Mouse (Mus musculus) liver, embryonic 13.5 days (tissue): ENCODE measurements around the gene Bphl. TPM values are rescaled to one million over a fixed set of nuclear protein-coding genes. Genes with fewer than 3 reads are reported as not detected.
"Not testable (repeated sequence)": the region's sequence is repeated elsewhere in the genome, so short reads cannot be mapped to it uniquely, and the experiment has no call there.

ENCODE experiments used
- ATAC-seq: fragments of 200-750 bp; cut with Nextera tagmentation; 2 replicates; pipeline ENCODE4 v1.8.0; 2017; ENCODE audit warnings: low read depth, mild to moderate bottlenecking, moderate number of reproducible peaks, moderate library complexity
- DNase-seq: peaks from one replicate; pipeline ENCODE4 v3.0.0; 2022
- H3K27ac ChIP-seq: fragments of 300-500 bp; sonication (generic); 2 replicates; pipeline ENCODE4 v1.5.1; 2015; ENCODE audit warnings: moderate library complexity, mild to moderate bottlenecking, inconsistent platforms
- H3K27me3 ChIP-seq: fragments of 300-500 bp; sonication (generic); 2 replicates; pipeline ENCODE4 v1.6.1; 2015; ENCODE audit warnings: mild to moderate bottlenecking, inconsistent platforms
- H3K36me3 ChIP-seq: fragments of 300-500 bp; sonication (generic); 2 replicates; pipeline ENCODE4 v1.6.1; 2015; ENCODE audit warnings: mild to moderate bottlenecking, inconsistent platforms
- H3K4me1 ChIP-seq: fragments of 300-500 bp; sonication (generic); replicated peaks from 2 replicates; pipeline ENCODE4 v1.6.1; 2015; ENCODE audit warnings: inconsistent platforms
- H3K4me2 ChIP-seq: fragments of 300-500 bp; sonication (generic); 2 replicates; pipeline ENCODE4 v1.6.1; 2015; ENCODE audit warnings: inconsistent platforms, mild to moderate bottlenecking, moderate library complexity
- H3K4me3 ChIP-seq: fragments of 300-500 bp; sonication (generic); replicated peaks from 2 replicates; pipeline ENCODE4 v1.5.1; 2015; ENCODE audit warnings: mild to moderate bottlenecking, inconsistent platforms
- H3K9ac ChIP-seq: fragments of 300-500 bp; sonication (generic); 2 replicates; pipeline ENCODE4 v1.6.1; 2015; ENCODE audit warnings: mild to moderate bottlenecking, inconsistent platforms
- H3K9me3 ChIP-seq: fragments of 300-500 bp; sonication (generic); replicated peaks from 2 replicates; pipeline ENCODE4 v1.6.1; 2016; ENCODE audit warnings: inconsistent platforms
- WGBS: fragments of 180-500 bp; shearing (Covaris S2); methylation state at CpG from one replicate; pipeline ENCODE4 v1.1.7; 2015; ENCODE audit not compliant: insufficient replicate concordance; 5-methylcytosine and 5-hydroxymethylcytosine counted together
- polyA plus RNA-seq: library from polyadenylated mRNA; unstranded; fragments of >200 nt; fragmentation: Nextera tagmentation; extraction: Ambion mirVana; gene quantifications from 2 replicates; pipeline ENCODE4 v1.2.1, GENCODE M21; 2015

Bphl gene
- polyA plus RNA-seq, 1 experiment from 2014 or later, result 32.3 TPM

DNA sequence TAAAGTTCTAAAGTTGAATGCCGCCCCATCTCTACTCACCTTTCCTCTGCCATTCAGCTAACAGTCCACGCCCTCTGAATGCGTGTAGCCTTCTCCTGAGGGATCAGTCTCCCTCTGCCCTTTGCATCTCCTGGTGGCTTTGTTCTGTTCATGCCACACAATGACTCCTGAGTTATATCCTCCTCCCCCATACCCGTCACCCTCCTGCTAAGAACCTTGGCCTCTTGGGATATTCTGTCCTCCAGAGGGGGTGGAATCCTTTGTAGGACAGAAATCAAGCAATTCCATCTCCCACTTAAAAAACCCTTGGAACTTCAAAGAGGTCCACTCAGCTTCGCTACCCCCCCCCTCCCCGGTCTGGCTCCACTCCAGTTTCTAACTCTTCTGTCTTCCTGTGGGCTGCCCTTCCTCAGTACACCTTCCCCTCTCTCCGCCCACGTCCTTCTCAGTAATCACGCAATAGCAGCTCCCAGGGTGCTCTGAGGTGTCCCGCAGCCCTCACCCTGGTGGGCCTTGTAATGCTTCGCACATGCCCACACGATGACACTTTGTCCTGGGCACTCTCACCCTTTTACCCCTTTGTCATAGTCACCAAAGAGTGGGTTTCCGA is 16.4 kb downstream of the Bphl start:
- Histone ChIP-seq H3K27me3 (no peaks in the 10 kb centered on the region), H3K36me3 (peaks cover 7% of the 10 kb centered on the region), H3K9ac (no peak overlapping the region), H3K4me2 (no peak overlapping the region), H3K4me3 (no peak overlapping the region), H3K4me1 (peaks cover 8% of the 10 kb centered on the region), H3K27ac (peak overlapping the region; percentile 74), H3K9me3 (no peaks in the 10 kb centered on the region)
- no peak for DNase-seq
- 72% methylated on average over 13 of the region's 13 CpGs for WGBS
- no peak for ATAC-seq

DNA sequence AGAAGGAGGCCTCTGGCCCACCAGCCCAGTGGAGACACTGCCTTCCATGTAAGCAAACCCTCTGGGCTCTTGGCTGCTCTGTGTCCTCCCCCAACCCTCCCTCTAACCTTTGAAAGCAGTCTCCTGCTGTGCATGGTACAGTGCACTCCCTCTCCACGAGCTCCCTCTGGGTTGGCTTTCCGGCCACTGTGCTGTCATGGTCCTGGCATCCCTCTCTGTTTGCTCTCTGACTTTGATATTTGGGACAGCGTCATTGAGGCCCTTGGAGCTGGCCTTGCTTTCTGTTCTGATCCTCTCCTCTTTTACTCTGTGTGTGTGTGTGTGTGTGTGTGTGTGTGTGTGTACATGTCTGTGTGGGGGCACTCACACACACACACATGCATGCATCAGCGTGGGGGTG is 17.0 kb downstream of the Bphl start:
- H3K4me1 ChIP-seq, result peaks cover 8% of the 10 kb centered on the region
- peak; percentile 63 for ATAC-seq
- no peak overlapping the region for H3K9ac ChIP-seq
- peak overlapping the region; percentile 74 for H3K27ac ChIP-seq
- no peak for DNase-seq
- H3K36me3 ChIP-seq, result peaks cover 7% of the 10 kb centered on the region
- no peak overlapping the region for H3K4me2 ChIP-seq
- no peak overlapping the region for H3K4me3 ChIP-seq
- H3K9me3 ChIP-seq, result no peaks in the 10 kb centered on the region
- 58% methylated on average over 4 of the region's 4 CpGs for WGBS
- no peaks in the 10 kb centered on the region for H3K27me3 ChIP-seq

DNA sequence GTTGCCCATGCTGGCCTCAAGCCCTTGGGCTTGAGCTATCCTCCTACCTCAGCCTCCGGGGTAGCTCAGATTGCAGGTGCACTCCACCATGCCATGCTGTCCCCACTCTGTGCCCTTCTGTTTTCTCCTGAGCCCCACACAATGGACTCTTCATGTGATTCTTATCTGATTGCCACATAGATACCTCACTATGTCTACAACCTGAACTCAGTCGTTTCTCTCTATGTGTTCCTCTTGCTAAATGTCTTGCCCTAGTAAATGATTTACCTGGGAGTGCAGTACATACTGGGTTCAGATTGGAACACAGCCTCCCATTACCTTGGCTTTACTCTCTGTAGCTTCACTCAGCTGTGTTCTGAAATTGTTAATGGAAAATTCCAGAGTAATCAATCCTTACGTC is 17.6 kb downstream of the Bphl start:
- H3K9me3 ChIP-seq, result no peaks in the 10 kb centered on the region
- H3K9ac ChIP-seq, result no peak overlapping the region
- no peak overlapping the region for H3K4me2 ChIP-seq
- 64% methylated on average over 3 of the region's 3 CpGs for WGBS
- ATAC-seq (peak; percentile 81), DNase-seq (no peak)
- H3K27me3 ChIP-seq, result no peaks in the 10 kb centered on the region
- peaks cover 7% of the 10 kb centered on the region for H3K36me3 ChIP-seq
- peak overlapping the region; percentile 74 for H3K27ac ChIP-seq
- H3K4me1 ChIP-seq, result peaks cover 8% of the 10 kb centered on the region
- no peak overlapping the region for H3K4me3 ChIP-seq

DNA sequence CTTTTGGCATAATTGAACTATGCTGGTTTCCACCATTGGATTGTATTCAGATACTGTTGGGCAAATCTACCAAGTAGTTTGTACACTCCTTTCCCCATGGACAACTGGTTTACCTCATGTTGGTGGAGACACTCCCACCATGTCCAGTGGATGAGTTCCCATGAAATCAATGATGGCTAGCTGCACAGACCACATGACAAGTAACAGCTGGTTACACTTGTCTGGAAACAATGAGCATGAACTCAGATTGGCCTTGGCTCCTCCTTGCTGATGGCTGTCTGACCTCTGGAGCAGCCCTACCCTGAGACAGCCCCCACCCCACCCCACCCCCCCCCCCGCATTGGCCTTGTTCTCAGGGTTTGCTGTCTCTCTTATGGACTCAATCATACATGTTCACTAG is 19.9 kb downstream of the Bphl start:
- Histone ChIP-seq H3K4me3 (no peak overlapping the region), H3K9ac (no peak overlapping the region), H3K36me3 (peaks cover 7% of the 10 kb centered on the region), H3K9me3 (no peaks in the 10 kb centered on the region), H3K4me2 (no peak overlapping the region), H3K27me3 (no peaks in the 10 kb centered on the region), H3K27ac (no peak overlapping the region), H3K4me1 (peaks cover 8% of the 10 kb centered on the region)
- no peak for ATAC-seq
- DNase-seq, result no peak
- 68% methylated on average over 1 of the region's 1 CpGs for WGBS

DNA sequence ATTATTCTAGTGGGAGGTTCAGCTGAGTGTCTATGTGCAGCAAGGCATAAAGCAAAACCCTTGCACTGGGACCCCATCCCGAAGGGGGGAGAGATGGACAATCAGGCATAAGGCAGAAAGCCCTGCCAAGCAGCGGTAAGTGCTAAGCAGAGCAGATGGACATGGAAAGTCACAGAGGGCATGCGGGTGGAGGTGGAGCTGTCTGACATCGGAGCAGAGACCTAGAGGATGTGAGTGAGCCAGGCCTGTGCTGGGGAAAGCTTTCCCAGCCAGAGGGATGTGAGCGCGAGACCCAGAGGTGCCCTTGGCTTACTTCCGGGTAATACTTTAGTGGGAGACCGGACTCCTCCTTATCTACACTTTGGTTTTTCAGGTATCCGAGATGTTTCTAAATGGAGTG is 22.7 kb downstream of the Bphl start:
- DNase-seq (no peak), ATAC-seq (no peak)
- no peak overlapping the region for H3K4me3 ChIP-seq
- H3K27me3 ChIP-seq, result no peaks in the 10 kb centered on the region
- peaks cover 7% of the 10 kb centered on the region for H3K36me3 ChIP-seq
- H3K9me3 ChIP-seq, result no peaks in the 10 kb centered on the region
- H3K4me1 ChIP-seq, result no peaks in the 10 kb centered on the region
- 74% methylated on average over 9 of the region's 9 CpGs for WGBS
- no peak overlapping the region for H3K27ac ChIP-seq
- H3K9ac ChIP-seq, result no peak overlapping the region
- no peak overlapping the region for H3K4me2 ChIP-seq

DNA sequence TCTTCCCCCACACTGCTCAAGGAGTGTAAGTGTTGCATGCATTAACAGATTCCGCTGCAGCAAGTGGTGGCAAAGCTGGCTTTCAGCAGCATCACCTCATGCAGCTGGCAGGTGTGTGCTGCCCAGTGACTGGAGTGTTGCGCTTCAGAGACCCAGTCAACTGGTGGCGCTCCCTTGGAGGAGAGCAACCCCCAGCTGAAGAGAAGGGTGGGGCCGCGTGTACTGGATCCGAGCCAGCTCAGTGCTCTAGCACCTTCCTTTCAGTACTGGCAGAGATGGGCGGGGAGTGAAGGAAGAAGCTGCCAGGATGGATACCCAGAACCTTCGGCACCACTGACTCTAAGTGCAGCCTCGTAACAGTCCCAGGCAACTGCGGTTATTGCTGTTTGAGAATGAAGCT is 25.1 kb downstream of the Bphl start:
- no peak overlapping the region for H3K4me3 ChIP-seq
- no peak overlapping the region for H3K9ac ChIP-seq
- no peak for DNase-seq
- no peaks in the 10 kb centered on the region for H3K27me3 ChIP-seq
- no peak overlapping the region for H3K27ac ChIP-seq
- no peaks in the 10 kb centered on the region for H3K9me3 ChIP-seq
- no peaks in the 10 kb centered on the region for H3K36me3 ChIP-seq
- WGBS, result 74% methylated on average over 10 of the region's 10 CpGs
- H3K4me1 ChIP-seq, result no peaks in the 10 kb centered on the region
- H3K4me2 ChIP-seq, result no peak overlapping the region
- ATAC-seq, result no peak

DNA sequence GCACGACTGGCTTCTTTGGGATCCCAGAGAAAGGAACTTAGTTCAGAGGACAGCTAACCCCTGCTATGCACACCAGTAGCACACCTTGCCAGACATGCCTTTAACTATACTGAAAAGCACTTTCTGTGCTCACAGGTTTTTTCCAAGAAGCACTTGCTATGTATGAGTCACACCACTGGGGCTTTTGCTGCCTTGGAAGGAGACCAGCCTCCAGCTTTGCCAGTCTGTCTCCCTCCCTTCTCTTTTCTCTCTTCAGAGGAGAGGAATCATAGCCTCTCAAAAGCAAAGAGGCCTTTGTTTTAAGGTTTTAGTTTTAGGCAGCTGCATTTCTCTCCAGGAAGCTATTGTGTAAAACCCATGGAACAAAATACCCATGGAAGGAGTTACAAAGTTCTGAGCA is 29.0 kb downstream of the Bphl start:
- Histone ChIP-seq H3K9me3 (no peaks in the 10 kb centered on the region), H3K27ac (no peak overlapping the region), H3K4me3 (no peak overlapping the region), H3K27me3 (no peaks in the 10 kb centered on the region), H3K4me1 (no peaks in the 10 kb centered on the region; the same call in 1 of the 2 replicates), H3K9ac (no peak overlapping the region), H3K4me2 (no peak overlapping the region), H3K36me3 (no peaks in the 10 kb centered on the region)
- 53% methylated on average over 1 of the region's 1 CpGs for WGBS
- ATAC-seq, result no peak
- DNase-seq, result no peak

DNA sequence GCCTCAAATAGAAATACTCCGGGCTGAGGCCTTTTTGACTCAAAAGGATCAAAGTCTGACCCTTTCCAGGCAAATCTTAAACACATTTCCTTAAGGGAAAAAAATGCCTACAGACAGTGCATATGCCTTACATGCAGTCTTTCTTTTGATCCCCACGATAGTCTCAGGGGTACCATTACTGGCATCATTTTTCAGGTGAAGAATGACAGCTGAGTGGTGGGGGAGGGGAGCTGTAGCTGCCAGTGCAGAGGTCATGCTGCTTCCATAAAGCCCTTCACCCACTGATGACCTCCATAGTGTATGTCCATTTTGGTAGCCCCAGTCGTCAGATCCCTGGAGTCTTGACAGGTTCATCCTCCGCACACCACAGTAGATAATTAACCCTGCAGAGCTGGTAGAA is 32.9 kb downstream of the Bphl start:
- no peak overlapping the region for H3K9ac ChIP-seq
- H3K27me3 ChIP-seq, result no peaks in the 10 kb centered on the region
- H3K36me3 ChIP-seq, result peaks cover 6% of the 10 kb centered on the region
- 71% methylated on average over 4 of the region's 4 CpGs for WGBS
- no peak for DNase-seq
- no peak overlapping the region for H3K4me3 ChIP-seq
- ATAC-seq, result no peak
- H3K9me3 ChIP-seq, result no peaks in the 10 kb centered on the region
- H3K4me1 ChIP-seq, result no peaks in the 10 kb centered on the region; the same call in 1 of the 2 replicates
- no peak overlapping the region for H3K27ac ChIP-seq
- H3K4me2 ChIP-seq, result no peak overlapping the region

DNA sequence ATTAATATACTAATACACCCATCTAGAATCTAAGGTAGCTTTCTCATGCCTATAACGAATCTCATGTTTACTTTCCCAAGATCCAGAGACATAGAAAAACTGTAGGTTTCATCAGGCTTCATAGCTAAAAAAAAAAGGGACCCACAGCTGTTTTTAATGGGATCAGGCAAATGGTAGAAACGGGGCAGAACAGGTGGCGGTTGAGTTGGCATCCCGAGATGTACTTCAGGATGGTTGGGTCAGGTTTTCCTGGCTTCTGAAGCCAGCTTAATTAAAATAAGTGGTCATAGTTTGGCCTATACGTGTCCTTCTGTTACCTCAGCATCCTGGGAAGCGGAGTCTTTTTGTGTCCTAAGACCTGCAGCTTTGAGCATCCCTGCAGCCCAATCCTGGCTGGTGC is 34.4 kb downstream of the Bphl start:
- Histone ChIP-seq H3K9ac (no peak overlapping the region), H3K4me2 (no peak overlapping the region), H3K4me1 (peaks cover 6% of the 10 kb centered on the region), H3K27me3 (no peaks in the 10 kb centered on the region), H3K4me3 (no peak overlapping the region), H3K36me3 (peaks cover 13% of the 10 kb centered on the region), H3K27ac (no peak overlapping the region), H3K9me3 (no peaks in the 10 kb centered on the region)
- DNase-seq (no peak), ATAC-seq (no peak)
- WGBS, result 74% methylated on average over 6 of the region's 6 CpGs

DNA sequence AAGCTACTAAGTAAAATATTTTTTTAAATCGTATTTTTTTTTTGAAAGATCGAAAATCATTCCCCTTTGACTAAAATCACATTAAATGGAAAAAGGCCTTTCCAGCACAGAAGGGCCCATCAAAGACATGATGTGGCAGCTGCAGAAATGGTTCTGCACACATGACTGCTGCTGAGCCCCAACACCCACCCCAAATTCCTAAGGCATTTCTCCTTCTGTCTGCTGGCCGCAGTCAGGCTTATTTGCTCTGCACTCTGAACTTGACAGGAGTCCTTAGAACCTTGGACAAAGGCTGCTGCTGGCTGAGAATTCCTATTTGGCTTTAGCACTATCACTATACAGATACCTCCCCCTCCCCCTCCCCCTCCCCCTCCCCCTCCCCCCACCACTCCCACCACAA is 35.5 kb downstream of the Bphl start:
- H3K36me3 ChIP-seq, result peaks cover 13% of the 10 kb centered on the region
- ATAC-seq (no peak), DNase-seq (no peak)
- H3K9me3 ChIP-seq, result no peaks in the 10 kb centered on the region
- no peak overlapping the region for H3K4me2 ChIP-seq
- 73% methylated on average over 3 of the region's 3 CpGs for WGBS
- no peaks in the 10 kb centered on the region for H3K27me3 ChIP-seq
- no peak overlapping the region for H3K27ac ChIP-seq
- H3K4me1 ChIP-seq, result peaks cover 13% of the 10 kb centered on the region
- H3K9ac ChIP-seq, result no peak overlapping the region
- H3K4me3 ChIP-seq, result no peak overlapping the region

DNA sequence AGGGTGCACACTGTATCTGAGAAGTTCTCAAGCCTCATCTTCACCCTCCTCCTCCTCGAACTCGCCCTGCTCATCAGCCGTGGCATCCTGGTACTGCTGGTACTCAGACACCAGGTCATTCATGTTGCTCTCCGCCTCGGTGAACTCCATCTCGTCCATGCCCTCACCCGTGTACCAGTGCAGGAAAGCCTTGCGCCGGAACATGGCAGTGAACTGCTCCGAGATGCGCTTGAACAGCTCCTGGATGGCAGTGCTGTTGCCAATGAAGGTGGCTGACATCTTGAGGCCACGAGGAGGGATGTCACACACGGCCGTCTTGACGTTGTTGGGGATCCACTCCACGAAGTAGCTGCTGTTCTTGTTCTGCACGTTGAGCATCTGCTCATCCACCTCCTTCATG is 37.0 kb downstream of the Bphl start:
- not testable (repeated sequence) for H3K9me3 ChIP-seq, ATAC-seq, H3K4me2 ChIP-seq, DNase-seq, H3K27me3 ChIP-seq, H3K9ac ChIP-seq, H3K4me3 ChIP-seq, H3K27ac ChIP-seq
- peaks cover 23% of the 10 kb centered on the region for H3K4me1 ChIP-seq
- 67% methylated on average over 11 of the region's 17 CpGs for WGBS
- H3K36me3 ChIP-seq, result peaks cover 13% of the 10 kb centered on the region

DNA sequence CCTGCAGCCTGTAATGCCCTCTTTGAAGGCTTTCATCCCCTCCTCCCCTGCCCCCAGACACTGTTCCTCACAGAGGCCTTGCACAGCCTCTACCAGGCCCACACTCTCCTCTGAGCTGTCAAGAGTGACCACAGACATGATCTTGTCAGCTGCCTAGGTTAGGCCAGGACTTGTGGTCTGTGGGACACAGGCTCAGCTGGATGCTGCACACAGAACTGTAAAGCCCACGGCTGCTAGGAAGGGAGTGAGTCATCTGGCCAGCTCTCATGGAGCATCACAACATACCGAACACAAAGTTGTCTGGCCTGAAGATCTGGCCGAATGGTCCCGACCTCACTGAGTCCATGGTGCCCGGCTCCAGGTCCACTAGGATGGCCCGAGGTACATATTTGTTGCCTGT is 38.5 kb downstream of the Bphl start:
- H3K9me3 ChIP-seq, H3K9ac ChIP-seq, H3K4me3 ChIP-seq, DNase-seq, ATAC-seq, H3K4me2 ChIP-seq, H3K27ac ChIP-seq: not testable (repeated sequence)
- 74% methylated on average over 6 of the region's 6 CpGs for WGBS
- peaks cover 23% of the 10 kb centered on the region for H3K4me1 ChIP-seq
- H3K36me3 ChIP-seq, result peaks cover 13% of the 10 kb centered on the region
- peaks cover 13% of the 10 kb centered on the region; the same call in 1 of the 2 replicates for H3K27me3 ChIP-seq
